Mouse (Mus musculus): Measurements from ENCODE around the gene Upk3a. TPM values are rescaled to one million over a fixed set of nuclear protein-coding genes. Genes with fewer than 3 reads are reported as not detected.
"Not testable (repeated sequence)": the region's sequence is repeated elsewhere in the genome, so short reads cannot be mapped to it uniquely, and the experiment has no call there.

The Upk3a gene
- polyA plus RNA-seq, 1 experiment from 2014 or later: 1.1 TPM

- H3K27me3 ChIP-seq (replicated peaks; ENCODE audit: control insufficient read depth, insufficient read depth, low read length): no peaks in the 10 kb centered on the region
- no peaks in the 10 kb centered on the region for H3K9me3 ChIP-seq (replicated peaks; ENCODE audit: control insufficient read depth, low read length)
- WGBS: 71% methylated on average over 4 of the region's 4 CpGs
- H3K9ac ChIP-seq (ENCODE audit: low read length): no peak overlapping the region
- DNase-seq (ENCODE audit: low spot score) (no peak), ATAC-seq (no peak)
- H3K4me3 ChIP-seq (ENCODE audit: low read depth, low read length): no peak overlapping the region
- no peak overlapping the region for H3K4me2 ChIP-seq (ENCODE audit: low read length)
- no peak overlapping the region for H3K27ac ChIP-seq (ENCODE audit: low read depth, low read length)
- H3K36me3 ChIP-seq (ENCODE audit: control insufficient read depth, insufficient read depth, low read length): no peaks in the 10 kb centered on the region
- no peaks in the 10 kb centered on the region for H3K4me1 ChIP-seq (ENCODE audit: control insufficient read depth, insufficient read depth, low read length)
Observed at GRCm38 (mm10) chr15:85022211-85022610, 5.3 kb downstream of the Upk3a start.

- no peaks in the 10 kb centered on the region for H3K36me3 ChIP-seq (ENCODE audit: control insufficient read depth, insufficient read depth, low read length)
- 88% methylated on average over 4 of the region's 4 CpGs for WGBS
- H3K27ac ChIP-seq (ENCODE audit: low read depth, low read length): no peak overlapping the region
- no peak overlapping the region for H3K4me3 ChIP-seq (ENCODE audit: low read depth, low read length)
- ATAC-seq (no peak), DNase-seq (ENCODE audit: low spot score) (no peak)
- no peak overlapping the region for H3K9ac ChIP-seq (ENCODE audit: low read length)
- no peaks in the 10 kb centered on the region for H3K27me3 ChIP-seq (replicated peaks; ENCODE audit: control insufficient read depth, insufficient read depth, low read length)
- H3K9me3 ChIP-seq (replicated peaks; ENCODE audit: control insufficient read depth, low read length): no peaks in the 10 kb centered on the region
- no peaks in the 10 kb centered on the region for H3K4me1 ChIP-seq (ENCODE audit: control insufficient read depth, insufficient read depth, low read length)
- no peak overlapping the region for H3K4me2 ChIP-seq (ENCODE audit: low read length)
Observed at GRCm38 (mm10) chr15:85026197-85026596, 9.3 kb downstream of the Upk3a start.

- Histone ChIP-seq H3K36me3 (ENCODE audit: control insufficient read depth, insufficient read depth, low read length) (no peaks in the 10 kb centered on the region), H3K9me3 (replicated peaks; ENCODE audit: control insufficient read depth, low read length) (no peaks in the 10 kb centered on the region), H3K4me2 (ENCODE audit: low read length) (no peak overlapping the region), H3K4me1 (ENCODE audit: control insufficient read depth, insufficient read depth, low read length) (no peaks in the 10 kb centered on the region), H3K4me3 (ENCODE audit: low read depth, low read length) (no peak overlapping the region), H3K9ac (ENCODE audit: low read length) (no peak overlapping the region), H3K27me3 (replicated peaks; ENCODE audit: control insufficient read depth, insufficient read depth, low read length) (no peaks in the 10 kb centered on the region), H3K27ac (ENCODE audit: low read depth, low read length) (no peak overlapping the region)
- 20% methylated on average over 4 of the region's 4 CpGs for WGBS
- no peak for DNase-seq (ENCODE audit: low spot score)
- ATAC-seq: no peak
Observed at GRCm38 (mm10) chr15:85027740-85028139, 10.8 kb downstream of the Upk3a start.

GRCm38 (mm10) chr15:85028648-85029047 is 11.7 kb downstream of the Upk3a start, which contains the start of gene Fam118a:
Gene Fam118a, plus strand, starts transcription at chr15:85028948.
- WGBS: 57% methylated on average over 1 of the region's 1 CpGs
- not testable (repeated sequence) for H3K27me3 ChIP-seq (replicated peaks; ENCODE audit: control insufficient read depth, insufficient read depth, low read length); H3K9me3 ChIP-seq (replicated peaks; ENCODE audit: control insufficient read depth, low read length); H3K27ac ChIP-seq (ENCODE audit: low read depth, low read length); ATAC-seq; H3K9ac ChIP-seq (ENCODE audit: low read length); H3K4me2 ChIP-seq (ENCODE audit: low read length); DNase-seq (ENCODE audit: low spot score); H3K36me3 ChIP-seq (ENCODE audit: control insufficient read depth, insufficient read depth, low read length); H3K4me3 ChIP-seq (ENCODE audit: low read depth, low read length); H3K4me1 ChIP-seq (ENCODE audit: control insufficient read depth, insufficient read depth, low read length)

- H3K9me3 ChIP-seq (replicated peaks; ENCODE audit: control insufficient read depth, low read length); H3K4me2 ChIP-seq (ENCODE audit: low read length); DNase-seq (ENCODE audit: low spot score); H3K27me3 ChIP-seq (replicated peaks; ENCODE audit: control insufficient read depth, insufficient read depth, low read length); ATAC-seq; H3K9ac ChIP-seq (ENCODE audit: low read length); H3K27ac ChIP-seq (ENCODE audit: low read depth, low read length); H3K4me3 ChIP-seq (ENCODE audit: low read depth, low read length); H3K4me1 ChIP-seq (ENCODE audit: control insufficient read depth, insufficient read depth, low read length); H3K36me3 ChIP-seq (ENCODE audit: control insufficient read depth, insufficient read depth, low read length): not testable (repeated sequence)
- WGBS: 86% methylated on average over 1 of the region's 1 CpGs
Observed at GRCm38 (mm10) chr15:85030643-85031042, 13.7 kb downstream of the Upk3a start.

- Histone ChIP-seq H3K9ac (ENCODE audit: low read length) (no peak overlapping the region), H3K36me3 (ENCODE audit: control insufficient read depth, insufficient read depth, low read length) (no peaks in the 10 kb centered on the region), H3K4me1 (ENCODE audit: control insufficient read depth, insufficient read depth, low read length) (peaks cover 4% of the 10 kb centered on the region; the same call in 1 of the 2 replicates), H3K27me3 (replicated peaks; ENCODE audit: control insufficient read depth, insufficient read depth, low read length) (0 out of 2 replicates have a peak, but pooled peaks cover 4% of the 10 kb centered on the region), H3K4me3 (ENCODE audit: low read depth, low read length) (no peak overlapping the region), H3K9me3 (replicated peaks; ENCODE audit: control insufficient read depth, low read length) (no peaks in the 10 kb centered on the region), H3K27ac (ENCODE audit: low read depth, low read length) (no peak overlapping the region), H3K4me2 (ENCODE audit: low read length) (no peak overlapping the region)
- 58% methylated on average over 3 of the region's 3 CpGs for WGBS
- ATAC-seq: no peak
- peak; percentile 37 for DNase-seq (ENCODE audit: low spot score)
Observed at GRCm38 (mm10) chr15:85031866-85032265, 14.9 kb downstream of the Upk3a start.

GRCm38 (mm10) chr15:85033916-85034315 is 17.0 kb downstream of the Upk3a start:
- H3K4me1 ChIP-seq (ENCODE audit: control insufficient read depth, insufficient read depth, low read length): peaks cover 10% of the 10 kb centered on the region
- 59% methylated on average over 7 of the region's 7 CpGs for WGBS
- not testable (repeated sequence) for H3K27ac ChIP-seq (ENCODE audit: low read depth, low read length); H3K4me3 ChIP-seq (ENCODE audit: low read depth, low read length); ATAC-seq; H3K4me2 ChIP-seq (ENCODE audit: low read length); H3K36me3 ChIP-seq (ENCODE audit: control insufficient read depth, insufficient read depth, low read length); H3K27me3 ChIP-seq (replicated peaks; ENCODE audit: control insufficient read depth, insufficient read depth, low read length); DNase-seq (ENCODE audit: low spot score); H3K9ac ChIP-seq (ENCODE audit: low read length); H3K9me3 ChIP-seq (replicated peaks; ENCODE audit: control insufficient read depth, low read length)

GRCm38 (mm10) chr15:85036566-85037342 is 19.8 kb downstream of the Upk3a start:
- under 1% methylated on average over 73 of the region's 75 CpGs for WGBS
- H3K27ac ChIP-seq (ENCODE audit: low read depth, low read length): peak overlapping the region; percentile 27; the same call in 1 of the 2 replicates
- no peaks in the 10 kb centered on the region for H3K9me3 ChIP-seq (replicated peaks; ENCODE audit: control insufficient read depth, low read length)
- peaks cover 10% of the 10 kb centered on the region for H3K4me1 ChIP-seq (ENCODE audit: control insufficient read depth, insufficient read depth, low read length)
- ATAC-seq (peak; percentile 95), DNase-seq (ENCODE audit: low spot score) (peak; percentile 97)
- peak overlapping the region; percentile 89 for H3K4me2 ChIP-seq (ENCODE audit: low read length)
- H3K4me3 ChIP-seq (ENCODE audit: low read depth, low read length): peak overlapping the region; percentile 62
- no peaks in the 10 kb centered on the region for H3K36me3 ChIP-seq (ENCODE audit: control insufficient read depth, insufficient read depth, low read length)
- H3K27me3 ChIP-seq (replicated peaks; ENCODE audit: control insufficient read depth, insufficient read depth, low read length): 0 out of 2 replicates have a peak, but pooled peaks cover 4% of the 10 kb centered on the region
- peak overlapping the region; percentile 82 for H3K9ac ChIP-seq (ENCODE audit: low read length)

GRCm38 (mm10) chr15:85037343-85037690 is 20.4 kb downstream of the Upk3a start:
- no peak for DNase-seq (ENCODE audit: low spot score)
- no peak for ATAC-seq
- Histone ChIP-seq H3K36me3 (ENCODE audit: control insufficient read depth, insufficient read depth, low read length) (no peaks in the 10 kb centered on the region), H3K9ac (ENCODE audit: low read length) (peak overlapping the region; percentile 82), H3K4me2 (ENCODE audit: low read length) (peak overlapping the region; percentile 89), H3K4me1 (ENCODE audit: control insufficient read depth, insufficient read depth, low read length) (peaks cover 16% of the 10 kb centered on the region), H3K27ac (ENCODE audit: low read depth, low read length) (no peak overlapping the region), H3K4me3 (ENCODE audit: low read depth, low read length) (peak overlapping the region; percentile 62), H3K9me3 (replicated peaks; ENCODE audit: control insufficient read depth, low read length) (no peaks in the 10 kb centered on the region), H3K27me3 (replicated peaks; ENCODE audit: control insufficient read depth, insufficient read depth, low read length) (0 out of 2 replicates have a peak, but pooled peaks cover 4% of the 10 kb centered on the region)
- WGBS: 5% methylated on average over 8 of the region's 8 CpGs
